Mouse (Mus musculus) ovary, postnatal 10 days (tissue): Measurements from ENCODE around the gene Raver2.

Source experiments
- DNase-seq: peaks from one replicate; pipeline ENCODE4 v3.0.0; 2022; ENCODE audit warnings: low spot score

Gene Raver2

GRCm38 (mm10) chr4:101107122-101107521 is 38.3 kb downstream of the Raver2 start:
- DNase-seq: no peak

GRCm38 (mm10) chr4:101121002-101121401 is 52.2 kb downstream of the Raver2 start:
- DNase-seq: no peak

GRCm38 (mm10) chr4:101135013-101135412 is 66.2 kb downstream of the Raver2 start:
- no peak for DNase-seq

- no peak for DNase-seq
Measured at GRCm38 (mm10) chr4:101135909-101136308, 67.1 kb downstream of the Raver2 start.

GRCm38 (mm10) chr4:101137975-101138374 is 69.2 kb downstream of the Raver2 start:
- DNase-seq: no peak

- no peak for DNase-seq
Measured at GRCm38 (mm10) chr4:101141768-101142167, 73.0 kb downstream of the Raver2 start.

- DNase-seq: no peak
Measured at GRCm38 (mm10) chr4:101143901-101144300, 75.1 kb downstream of the Raver2 start.

GRCm38 (mm10) chr4:101144361-101144760 is 75.6 kb downstream of the Raver2 start:
- DNase-seq: no peak

GRCm38 (mm10) chr4:101144790-101145189 is 76.0 kb downstream of the Raver2 start:
- no peak for DNase-seq

GRCm38 (mm10) chr4:101146047-101146745 is 77.4 kb downstream of the Raver2 start:
- peak; percentile 43 for DNase-seq

- DNase-seq: no peak
Measured at GRCm38 (mm10) chr4:101146891-101147655, 78.3 kb downstream of the Raver2 start.

GRCm38 (mm10) chr4:101155541-101155940 is 86.8 kb downstream of the Raver2 start:
- DNase-seq: no peak

GRCm38 (mm10) chr4:101157476-101157875 is 88.7 kb downstream of the Raver2 start:
- DNase-seq: no peak

- no peak for DNase-seq
Measured at GRCm38 (mm10) chr4:101158282-101158681, 89.5 kb downstream of the Raver2 start.

- DNase-seq: no peak
Measured at GRCm38 (mm10) chr4:101159191-101159764, 90.5 kb downstream of the Raver2 start.

- DNase-seq: no peak
Measured at GRCm38 (mm10) chr4:101160821-101161220, 92.0 kb downstream of the Raver2 start.

GRCm38 (mm10) chr4:101164189-101164588 is 95.4 kb downstream of the Raver2 start:
- no peak for DNase-seq

GRCm38 (mm10) chr4:101164673-101165072 is 95.9 kb downstream of the Raver2 start:
- DNase-seq: no peak

- DNase-seq: no peak
Measured at GRCm38 (mm10) chr4:101165776-101166175, 97.0 kb downstream of the Raver2 start.

- no peak for DNase-seq
Measured at GRCm38 (mm10) chr4:101167777-101168176, 99.0 kb downstream of the Raver2 start.

- no peak for DNase-seq
Measured at GRCm38 (mm10) chr4:101168189-101168778, 99.5 kb downstream of the Raver2 start.

- no peak for DNase-seq
Measured at GRCm38 (mm10) chr4:101172738-101173137, 104.0 kb downstream of the Raver2 start.
